Mouse (Mus musculus) brain, embryonic 14.5 days (tissue): ENCODE data around the gene Rgl1. TPM values are rescaled to one million over a fixed set of nuclear protein-coding genes. Genes with fewer than 3 reads are reported as not detected.
"Not testable (repeated sequence)": the region's sequence is repeated elsewhere in the genome, so short reads cannot be mapped to it uniquely, and the experiment has no call there.

Experiments
- DNase-seq: peaks from one replicate; pipeline ENCODE4 v3.0.0-alpha.2; 2011; ENCODE audit warnings: low read depth
- CTCF ChIP-seq: fragments of 200-500 bp; IDR thresholded peaks from 2 replicates; pipeline ENCODE4 v1.5.1; 2012; ENCODE audit warnings: inconsistent platforms, mild to moderate bottlenecking, moderate library complexity, borderline replicate concordance; ENCODE audit not compliant: insufficient read depth, insufficient read length; ENCODE audit errors: extremely low read depth
- POLR2A ChIP-seq: fragments of 200-500 bp; IDR thresholded peaks from 2 replicates; pipeline ENCODE4 v1.6.1; 2012; ENCODE audit warnings: mild to moderate bottlenecking, inconsistent platforms, borderline replicate concordance; ENCODE audit not compliant: poor library complexity, insufficient read depth, insufficient read length, severe bottlenecking; ENCODE audit errors: extremely low read depth
- polyA plus RNA-seq: library from polyadenylated mRNA; depleted of rRNA; stranded (reverse); fragments of >200 nt; gene quantifications from 2 replicates; pipeline ENCODE4 v1.2.3, GENCODE M21; 2012

Rgl1 gene
- polyA plus RNA-seq, 1 experiment: 14.1 TPM

DNA sequence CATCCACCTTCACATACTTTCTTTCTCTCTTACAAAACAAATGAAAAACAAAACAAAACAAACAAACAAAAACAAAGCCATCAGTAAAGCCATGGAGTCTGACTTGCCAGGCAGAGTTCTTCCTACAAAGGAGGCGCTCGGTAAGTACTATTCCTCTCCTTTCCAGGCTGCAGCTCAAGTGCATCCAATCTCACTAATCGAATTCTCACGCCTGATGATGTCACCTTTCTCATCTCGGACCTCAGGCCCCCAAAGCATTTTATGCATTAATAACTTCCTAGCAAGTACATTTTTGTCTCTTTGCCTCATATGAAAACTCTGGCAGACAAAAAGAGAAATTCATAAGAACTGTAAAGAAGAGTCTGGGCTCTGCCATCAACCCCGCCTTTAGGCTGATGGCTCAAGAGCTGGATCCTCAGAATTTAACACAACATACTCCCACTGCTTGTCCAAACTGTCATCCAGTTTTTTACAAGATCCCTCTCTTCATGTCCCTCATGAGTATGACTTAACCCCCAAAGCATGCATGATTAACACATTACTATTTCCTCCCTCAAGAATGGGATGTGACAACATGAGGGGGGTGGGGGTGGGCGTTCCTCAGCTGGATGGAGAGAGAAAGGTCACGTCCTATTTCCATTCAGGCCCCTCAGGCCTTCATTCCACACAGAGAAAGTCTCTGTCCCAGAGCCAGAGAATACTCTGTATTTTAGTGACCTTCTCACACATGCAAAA is 96.5 kb downstream of the Rgl1 start:
- TF ChIP-seq POLR2A: no peak
- TF ChIP-seq CTCF: no peak
- DNase-seq: peak; percentile 30

DNA sequence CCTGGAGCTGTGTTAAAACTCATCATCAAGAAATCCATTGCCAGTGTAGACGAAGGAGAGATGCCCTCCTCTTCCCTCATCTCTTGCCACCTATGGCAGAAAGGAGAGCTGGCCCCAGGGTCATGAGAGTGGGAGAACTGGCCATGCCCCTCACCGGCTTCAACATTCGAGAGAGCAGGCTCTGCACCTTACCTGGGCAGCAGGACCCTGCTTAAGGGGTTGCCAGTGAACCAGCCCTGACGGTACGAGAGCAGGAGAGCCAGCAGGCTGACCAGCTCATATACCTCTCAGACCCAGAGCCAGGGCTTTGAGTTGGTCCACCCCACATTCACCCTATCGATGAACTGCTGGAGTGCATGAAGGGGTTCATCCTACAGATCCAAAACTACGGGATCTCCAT is 105.7 kb downstream of the Rgl1 start:
- no peak for DNase-seq
- no peak for TF ChIP-seq CTCF
- TF ChIP-seq POLR2A: no peak

DNA sequence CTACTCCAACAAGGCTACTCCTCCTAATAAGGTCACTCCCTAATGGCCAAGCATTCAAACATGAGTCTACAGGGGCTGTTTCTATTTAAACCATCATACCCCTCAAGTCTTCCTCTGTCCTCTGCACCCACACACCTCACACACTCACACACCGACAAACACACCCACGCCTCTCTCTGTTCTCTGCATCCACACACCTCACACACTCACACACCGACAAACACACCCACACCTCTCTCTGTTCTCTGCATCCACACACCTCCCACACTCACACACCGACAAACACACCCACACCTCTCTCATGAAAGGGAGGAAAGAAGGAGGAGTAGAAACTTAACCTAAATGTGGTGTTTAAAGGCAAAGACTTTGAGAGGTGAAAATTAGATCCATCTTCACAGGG is 106.2 kb downstream of the Rgl1 start:
- no peak for DNase-seq
- TF ChIP-seq POLR2A: no peak
- no peak for TF ChIP-seq CTCF

DNA sequence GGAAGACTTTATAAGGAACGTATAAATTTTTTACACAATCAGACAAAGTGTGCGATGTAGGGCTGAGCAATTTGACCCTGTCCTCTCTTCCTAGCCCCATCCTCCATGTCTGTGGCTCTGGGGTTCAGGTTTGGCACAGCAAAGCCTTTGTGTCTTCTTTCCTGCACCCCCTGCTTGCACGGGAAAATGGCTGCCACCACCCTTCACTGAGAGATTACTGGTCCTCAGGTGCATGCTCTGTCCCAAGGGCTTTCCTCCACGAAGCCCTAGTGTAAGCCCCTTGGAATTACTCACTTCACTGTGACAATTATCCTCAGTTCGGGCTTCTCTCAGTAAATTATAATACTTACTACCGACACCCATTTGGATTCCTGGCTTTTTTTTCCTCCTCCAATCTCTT is 109.5 kb downstream of the Rgl1 start:
- TF ChIP-seq POLR2A (no peak), CTCF (no peak)
- DNase-seq: no peak

DNA sequence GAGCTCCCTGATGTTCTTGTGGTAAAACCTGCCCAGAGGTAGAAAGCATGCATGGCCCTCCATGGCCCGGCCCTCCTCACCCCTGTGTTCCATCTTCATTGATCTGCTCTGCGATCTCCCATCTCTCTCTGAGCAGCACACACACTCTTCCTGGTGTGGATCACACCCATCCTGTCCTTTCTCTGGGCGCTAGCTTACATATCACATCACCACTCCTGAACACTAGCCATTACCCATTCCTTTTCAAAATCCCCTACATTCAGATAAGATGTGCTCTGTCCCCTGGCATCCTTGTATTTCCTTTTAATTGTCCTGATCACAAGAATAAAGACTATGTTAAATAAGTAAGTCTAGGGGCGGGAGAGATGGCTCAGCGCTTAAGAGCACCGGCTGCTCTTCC is 111.3 kb downstream of the Rgl1 start:
- no peak for DNase-seq

DNA sequence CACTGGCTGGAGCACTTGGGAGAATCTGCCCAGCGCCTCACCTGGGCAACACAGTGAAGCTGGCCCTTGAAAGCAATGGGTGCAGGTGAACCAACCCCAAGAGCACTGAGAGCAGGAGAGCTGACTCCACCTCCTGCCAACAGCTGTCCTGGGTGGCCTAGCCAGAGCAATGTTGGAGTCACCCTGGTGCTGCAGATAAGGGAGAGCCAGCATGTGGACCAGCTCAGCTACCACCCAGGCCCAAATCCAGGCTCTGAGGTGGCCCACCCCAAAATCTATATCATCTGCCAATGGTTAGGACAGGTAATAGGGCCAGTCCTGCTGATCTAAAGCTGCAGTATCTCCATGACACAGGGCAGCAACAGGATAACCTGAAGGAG is 114.7 kb downstream of the Rgl1 start:
- DNase-seq: no peak
- TF ChIP-seq POLR2A: no peak
- no peak for TF ChIP-seq CTCF

More for the DNA sequence above, 111.3 kb downstream of the Rgl1 start:
- TF ChIP-seq POLR2A: no peak
- TF ChIP-seq CTCF: no peak

DNA sequence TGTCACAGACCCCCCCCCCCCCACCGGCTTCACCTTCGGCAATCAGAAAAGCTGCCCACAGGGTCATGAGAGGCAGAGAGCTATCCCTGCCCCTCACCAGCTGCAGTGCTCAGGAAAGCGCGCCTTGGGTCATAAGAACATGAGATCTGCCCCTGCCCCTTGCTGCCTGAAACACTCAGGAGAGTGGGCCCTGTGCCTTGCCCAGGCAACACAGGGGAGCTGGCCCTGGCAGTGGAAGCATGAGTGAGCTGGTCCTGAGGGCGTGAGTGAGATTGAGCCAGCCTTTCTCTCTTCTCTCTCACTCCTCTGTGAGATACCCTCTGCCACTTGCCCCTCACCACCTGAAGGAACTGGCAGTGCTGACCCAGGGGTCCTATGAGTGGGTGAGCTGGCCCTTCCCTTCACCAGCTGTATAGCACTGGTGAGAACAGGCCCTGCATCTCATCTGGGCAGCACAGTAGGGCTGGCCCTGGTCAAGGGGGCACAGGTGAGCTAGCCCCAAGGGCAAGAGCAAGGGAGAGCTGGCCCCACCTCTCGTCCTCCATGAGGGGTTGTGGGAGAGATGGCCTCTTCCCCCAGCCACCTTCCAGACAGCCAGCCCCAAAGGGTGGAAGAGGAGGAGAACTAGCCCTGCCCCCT is 115.2 kb downstream of the Rgl1 start:
- no peak for TF ChIP-seq CTCF
- no peak for TF ChIP-seq POLR2A
- DNase-seq: no peak

DNA sequence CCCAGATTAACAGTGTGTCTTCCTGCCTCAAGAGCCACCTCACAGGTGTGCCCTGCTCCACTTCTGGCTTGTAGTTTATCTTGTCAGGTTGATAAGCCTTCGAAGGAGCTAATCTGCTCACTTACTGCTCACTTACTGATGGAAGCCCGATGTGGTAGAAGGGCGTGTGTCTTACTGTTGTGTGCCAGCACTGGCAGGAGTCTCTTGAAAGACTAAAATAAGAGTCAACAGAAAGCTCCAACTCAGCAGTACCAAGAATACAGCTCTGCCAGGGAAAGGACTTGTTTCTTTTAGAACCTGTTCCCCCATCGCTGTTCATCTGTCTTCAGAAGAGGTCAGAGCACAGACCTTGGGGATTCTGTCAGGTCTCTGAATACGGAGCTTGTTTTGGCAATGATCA is 118.1 kb downstream of the Rgl1 start:
- no peak for DNase-seq
- TF ChIP-seq CTCF (no peak), POLR2A (no peak)

DNA sequence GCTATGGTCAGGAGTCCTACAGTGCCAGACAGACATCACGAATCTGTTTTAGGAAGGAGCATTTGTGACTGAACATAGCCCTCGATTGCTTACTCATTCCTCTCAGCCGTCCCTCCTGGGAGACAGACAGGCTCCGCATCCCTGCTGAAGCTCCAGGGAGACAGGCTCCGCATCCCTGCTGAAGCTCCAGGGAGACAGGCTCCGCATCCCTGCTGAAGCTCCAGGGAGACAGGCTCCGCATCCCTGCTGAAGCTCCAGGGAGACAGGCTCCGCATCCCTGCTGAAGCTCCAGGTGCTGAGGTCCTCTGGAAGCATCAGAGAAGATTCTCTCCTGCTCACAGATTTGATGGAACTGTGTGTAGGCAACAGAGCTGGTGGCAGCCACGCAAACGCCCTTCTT is 123.9 kb downstream of the Rgl1 start:
- not testable (repeated sequence) for DNase-seq

DNA sequence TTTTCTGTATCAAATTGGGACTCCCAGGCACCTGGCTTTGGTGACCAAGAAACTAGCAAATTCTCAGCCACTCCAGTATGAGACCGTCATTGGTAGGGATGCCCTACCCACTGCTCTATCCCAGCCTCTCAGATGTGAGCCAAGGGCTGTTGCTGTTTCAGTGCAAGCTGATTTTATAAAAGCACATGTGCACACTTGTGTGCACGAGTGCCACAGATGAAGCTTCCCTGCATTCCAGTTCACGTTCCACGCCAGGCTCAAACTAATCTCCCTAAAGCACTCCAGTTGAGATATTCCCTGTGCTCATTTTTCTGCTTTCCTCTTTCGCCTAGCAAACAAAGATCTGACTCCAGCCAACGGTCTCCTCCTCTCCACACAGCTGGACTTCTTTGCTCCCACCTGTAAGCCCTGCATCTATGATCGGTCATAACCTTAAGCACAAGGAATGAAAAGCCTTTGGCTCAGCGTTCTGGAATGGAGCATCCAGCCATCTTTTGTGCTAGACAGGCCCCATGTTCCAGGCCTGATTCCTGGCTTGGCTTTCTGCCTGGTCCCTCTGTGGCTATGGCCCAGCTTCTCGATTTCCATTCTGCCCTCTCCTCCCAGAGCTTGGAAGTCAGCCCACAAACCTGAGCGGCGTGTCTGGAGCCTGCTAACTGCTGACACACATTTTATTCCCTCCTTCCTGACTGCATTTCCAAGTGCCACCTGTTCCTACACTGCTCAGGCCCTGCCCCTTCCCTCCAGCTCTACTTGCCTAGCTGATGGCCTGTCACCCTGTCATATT is 125.8 kb downstream of the Rgl1 start:
- peak; percentile 91 for DNase-seq
- TF ChIP-seq POLR2A (no peak), CTCF (no peak)

DNA sequence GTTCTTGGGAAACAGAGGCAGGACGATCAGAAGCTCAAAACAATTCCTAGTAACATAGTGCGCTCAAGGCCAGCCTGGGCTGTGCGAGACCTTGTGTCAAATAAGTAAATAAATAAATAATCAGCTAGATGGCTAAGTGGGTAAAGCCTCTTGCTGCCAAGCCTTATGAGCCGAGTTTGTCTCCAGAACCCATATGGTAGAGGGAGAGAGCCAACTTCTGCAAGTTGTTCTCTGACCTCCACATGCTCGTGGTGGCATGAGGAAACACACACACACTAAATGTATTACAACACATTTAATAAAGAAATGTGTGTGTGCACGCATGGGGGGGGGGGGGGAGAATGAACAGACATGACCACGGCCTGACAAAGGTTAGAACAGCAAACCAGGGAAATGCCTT is 126.8 kb downstream of the Rgl1 start:
- DNase-seq: peak; percentile 39
- no peak for TF ChIP-seq POLR2A
- TF ChIP-seq CTCF: no peak
